Mouse (Mus musculus) CH12.LX (cell line): ENCODE measurements at regions not wholly inside any gene's neighbourhood (a gene's known extent, or its start where the extent isn't known, plus 50 kb on each side); places are given as distances from the start of the nearest gene placed in this dataset.

ENCODE experiments used
- DNase-seq: peaks from one replicate; pipeline ENCODE4 v3.0.0-alpha.2; 2013; ENCODE audit errors: extremely low read depth
- H3K27ac ChIP-seq: 2 replicates; pipeline ENCODE4 v1.5.1; 2012; ENCODE audit warnings: low read depth, mild to moderate bottlenecking, control low read depth, moderate library complexity; ENCODE audit not compliant: insufficient read depth
- H3K27me3 ChIP-seq: replicated peaks from 2 replicates; pipeline ENCODE3; 2012; ENCODE audit warnings: inconsistent platforms
- H3K36me3 ChIP-seq, 2 experiments: replicated peaks in 1 of 2; 2 replicates each; pipeline versions ENCODE3 to v1.6.1; 2012; ENCODE audit warnings: inconsistent platforms in 1 of 2, low read length in 1 of 2, mild to moderate bottlenecking in 1 of 2, mixed read lengths in 1 of 2, moderate library complexity in 1 of 2; ENCODE audit not compliant: control insufficient read depth in 1 of 2, insufficient read depth in 1 of 2
- H3K4me1 ChIP-seq, 2 experiments: 2 replicates each; pipeline ENCODE4 v1.6.1; 2012; ENCODE audit warnings: inconsistent platforms in 1 of 2, moderate library complexity in 1 of 2; ENCODE audit not compliant: insufficient read depth in 2 of 2, control insufficient read depth in 1 of 2
- H3K4me2 ChIP-seq: 2 replicates; pipeline ENCODE4 v1.6.1; 2012; ENCODE audit warnings: low read depth, mild to moderate bottlenecking, control low read depth; ENCODE audit not compliant: poor library complexity, insufficient read depth, severe bottlenecking
- H3K4me3 ChIP-seq, 3 experiments: fragments of 150-350 bp in 1 of 3; sonication (generic) in 1 of 3; replicated peaks in 1 of 3; 2 replicates each; pipeline versions ENCODE3 to v1.5.1; 2011 to 2012; ENCODE audit warnings: low read depth in 2 of 3, low read length in 2 of 3, mild to moderate bottlenecking in 2 of 3, moderate library complexity in 2 of 3, control low read depth in 1 of 3, improper control_type of control experiment in 1 of 3, inconsistent platforms in 1 of 3, mixed read lengths in 1 of 3; ENCODE audit not compliant: poor library complexity in 1 of 3
- H3K79me2 ChIP-seq: replicated peaks from 2 replicates; pipeline ENCODE4 v1.6.1; 2012; ENCODE audit warnings: mild to moderate bottlenecking, moderate library complexity; ENCODE audit not compliant: control insufficient read depth, poor library complexity, insufficient read depth, severe bottlenecking; ENCODE audit errors: extremely low read depth
- H3K9ac ChIP-seq: 2 replicates; pipeline ENCODE4 v1.6.1; 2012; ENCODE audit warnings: low read depth, mild to moderate bottlenecking, control low read depth, moderate library complexity; ENCODE audit not compliant: insufficient read depth
- H3K9me3 ChIP-seq: replicated peaks from 2 replicates; pipeline ENCODE3; 2012; ENCODE audit warnings: low read length, inconsistent platforms, mixed read lengths
- BHLHE40 ChIP-seq: IDR thresholded peaks from 2 replicates; pipeline ENCODE4 v1.6.1; 2011; ENCODE audit warnings: mild to moderate bottlenecking, low read depth, low read length, improper control_type of control experiment
- CHD2 ChIP-seq: IDR thresholded peaks from 2 replicates; pipeline ENCODE4 v1.6.1; 2011; ENCODE audit warnings: low read length, improper control_type of control experiment
- CTCF ChIP-seq, 2 experiments: IDR thresholded peaks in 1 of 2; conservative IDR thresholded peaks in 1 of 2; 2 replicates each; pipeline ENCODE4 v1.5.1; 2011 to 2012; ENCODE audit warnings: low read depth in 2 of 2, low read length in 2 of 2, improper control_type of control experiment in 1 of 2, inconsistent platforms in 1 of 2, mild to moderate bottlenecking in 1 of 2, moderate library complexity in 1 of 2
- E2F4 ChIP-seq: IDR thresholded peaks from 2 replicates; pipeline ENCODE4 v1.6.1; 2011; ENCODE audit warnings: low read depth, low read length, improper control_type of control experiment; ENCODE audit not compliant: insufficient replicate concordance
- GABPA ChIP-seq: IDR thresholded peaks from 2 replicates; pipeline ENCODE4 v1.6.1; 2012; ENCODE audit warnings: low read depth, low read length, improper control_type of control experiment, inconsistent platforms; ENCODE audit not compliant: insufficient replicate concordance
- HCFC1 ChIP-seq: IDR thresholded peaks from 2 replicates; pipeline ENCODE4 v1.6.1; 2012; ENCODE audit warnings: low read depth, mild to moderate bottlenecking, inconsistent platforms, low read length, improper control_type of control experiment
- JUN ChIP-seq: IDR thresholded peaks from 2 replicates; pipeline ENCODE4 v1.6.1; 2011; ENCODE audit warnings: low read depth, mild to moderate bottlenecking, low read length, improper control_type of control experiment, moderate library complexity; ENCODE audit not compliant: insufficient read depth
- JUND ChIP-seq: conservative IDR thresholded peaks from 2 replicates; pipeline ENCODE4 v1.6.1; 2011; ENCODE audit warnings: low read depth, low read length, improper control_type of control experiment
- KAT2A ChIP-seq: IDR thresholded peaks from 2 replicates; pipeline ENCODE4 v1.6.1; 2012; ENCODE audit warnings: low read length, improper control_type of control experiment, inconsistent platforms; ENCODE audit not compliant: insufficient replicate concordance
- MAX ChIP-seq: IDR thresholded peaks from 2 replicates; pipeline ENCODE4 v1.6.1; 2011; ENCODE audit warnings: low read length, improper control_type of control experiment
- MAZ ChIP-seq: IDR thresholded peaks from 2 replicates; pipeline ENCODE4 v1.6.1; 2012; ENCODE audit warnings: low read depth, mild to moderate bottlenecking, inconsistent platforms, low read length, improper control_type of control experiment, moderate library complexity
- MEF2A ChIP-seq: IDR thresholded peaks from 2 replicates; pipeline ENCODE4 v1.6.1; 2014; ENCODE audit warnings: low read depth, mild to moderate bottlenecking, inconsistent platforms, low read length, improper control_type of control experiment, borderline replicate concordance
- MYC ChIP-seq: IDR thresholded peaks from 2 replicates; pipeline ENCODE4 v1.6.1; 2011; ENCODE audit warnings: low read depth, mild to moderate bottlenecking, improper control_type of control experiment, low read length
- NELFE ChIP-seq: IDR thresholded peaks from 2 replicates; pipeline ENCODE4 v1.6.1; 2011; ENCODE audit warnings: low read depth, low read length, improper control_type of control experiment
- NRF1 ChIP-seq: IDR thresholded peaks from 2 replicates; pipeline ENCODE4 v1.6.1; 2014; ENCODE audit warnings: low read depth, mild to moderate bottlenecking, inconsistent platforms, low read length, improper control_type of control experiment, moderate library complexity
- PAX5 ChIP-seq: IDR thresholded peaks from 2 replicates; pipeline ENCODE4 v1.6.1; 2012; ENCODE audit warnings: low read length, inconsistent platforms, mixed read lengths
- RCOR1 ChIP-seq: conservative IDR thresholded peaks from 2 replicates; pipeline ENCODE4 v1.6.1; 2012; ENCODE audit warnings: low read depth, mild to moderate bottlenecking, inconsistent platforms, low read length, improper control_type of control experiment
- SIN3A ChIP-seq: IDR thresholded peaks from 2 replicates; pipeline ENCODE4 v1.6.1; 2012; ENCODE audit warnings: low read length, improper control_type of control experiment, inconsistent platforms
- SMC3 ChIP-seq: IDR thresholded peaks from 2 replicates; pipeline ENCODE4 v1.6.1; 2011; ENCODE audit warnings: low read depth, low read length, improper control_type of control experiment
- TBP ChIP-seq: conservative IDR thresholded peaks from 2 replicates; pipeline ENCODE4 v1.6.1; 2011; ENCODE audit warnings: low read depth, low read length, improper control_type of control experiment
- TCF12 ChIP-seq: IDR thresholded peaks from 2 replicates; pipeline ENCODE4 v1.6.1; 2014; ENCODE audit warnings: low read depth, mild to moderate bottlenecking, inconsistent platforms, low read length, improper control_type of control experiment
- USF1 ChIP-seq: IDR thresholded peaks from 2 replicates; pipeline ENCODE4 v1.6.1; 2014; ENCODE audit warnings: low read depth, mild to moderate bottlenecking, inconsistent platforms, low read length, improper control_type of control experiment
- ZC3H11A ChIP-seq: IDR thresholded peaks from 2 replicates; pipeline ENCODE4 v1.6.1; 2012; ENCODE audit warnings: low read depth, mild to moderate bottlenecking, inconsistent platforms, low read length, improper control_type of control experiment
- ZKSCAN1 ChIP-seq: IDR thresholded peaks from 2 replicates; pipeline ENCODE4 v1.6.1; 2012; ENCODE audit warnings: low read depth, inconsistent platforms, low read length, improper control_type of control experiment, borderline replicate concordance
- ZMIZ1 ChIP-seq: IDR thresholded peaks from 2 replicates; pipeline ENCODE4 v1.6.1; 2012; ENCODE audit warnings: low read depth, mild to moderate bottlenecking, inconsistent platforms, low read length, improper control_type of control experiment
- dilution Hi-C: fragments of 300-500 bp; cut with MboI; formaldehyde crosslinking; loops from 2 replicates; pipeline ENCODE4 v1.14.3; 2020; ENCODE audit warnings: low sequenced_read_pairs; ENCODE audit not compliant: extremely low pct_unique_long_range_greater_than_20kb, extremely low pct_ligation_motif_present
- in situ Hi-C: fragments of 300-500 bp; cut with MboI; formaldehyde crosslinking; loops from 3 replicates; pipeline ENCODE4 v1.14.3; 2019; ENCODE audit warnings: low sequenced_read_pairs, low pct_ligation_motif_present, low pct_unique_long_range_greater_than_20kb, mixed read lengths

- DNase-seq: no peak
- H3K4me3 ChIP-seq: no peak overlapping the region
- TF ChIP-seq RCOR1 (no peak), ZC3H11A (no peak), MEF2A (no peak), MAX (no peak), MAZ (no peak), E2F4 (no peak), CTCF (conservative IDR thresholded peaks at IDR 0.05 in 1 of 2, IDR thresholded peaks at IDR 0.05 in 1 of 2; ENCODE audit: low read depth in 2 of 2, low read length in 2 of 2) (no peak), TBP (no peak), HCFC1 (no peak), NRF1 (no peak), CHD2 (no peak), ZMIZ1 (no peak), NELFE (no peak)
- H3K9ac ChIP-seq: no peak overlapping the region
- H3K79me2 ChIP-seq: no peaks in the 10 kb centered on the region
- no peak overlapping the region for H3K4me2 ChIP-seq
- H3K27ac ChIP-seq: no peak overlapping the region
- dilution Hi-C loops: no loop called here
- H3K4me1 ChIP-seq: no peaks in the 10 kb centered on the region
- no peaks in the 10 kb centered on the region for H3K9me3 ChIP-seq
- H3K36me3 ChIP-seq: no peaks in the 10 kb centered on the region
- H3K27me3 ChIP-seq: no peaks in the 10 kb centered on the region
- in situ Hi-C loops: no loop called here
Measured at GRCm38 (mm10) chr3:37871076-37871475, 146.8 kb upstream of the Gm5148 start.

GRCm38 (mm10) chr3:37868454-37868853 lies 144.2 kb upstream of the Gm5148 start:
- no peak overlapping the region for H3K9ac ChIP-seq
- dilution Hi-C loops (no loop called here), in situ Hi-C loops (no loop called here)
- no peak overlapping the region for H3K4me3 ChIP-seq
- no peaks in the 10 kb centered on the region for H3K36me3 ChIP-seq
- no peaks in the 10 kb centered on the region for H3K79me2 ChIP-seq
- TF ChIP-seq NRF1 (no peak), TCF12 (no peak), MEF2A (no peak), PAX5 (no peak), BHLHE40 (no peak), MYC (no peak), USF1 (no peak), KAT2A (no peak), GABPA (no peak), SIN3A (no peak), MAX (no peak), RCOR1 (no peak), JUND (no peak), SMC3 (no peak), JUN (no peak), ZKSCAN1 (no peak)
- H3K4me1 ChIP-seq: no peaks in the 10 kb centered on the region
- H3K27me3 ChIP-seq: no peaks in the 10 kb centered on the region
- no peak overlapping the region for H3K27ac ChIP-seq
- DNase-seq: no peak
- H3K9me3 ChIP-seq: no peaks in the 10 kb centered on the region
- no peak overlapping the region for H3K4me2 ChIP-seq
